Mouse (Mus musculus) spleen, postnatal 14 days (tissue): ENCODE results near the gene Rell1.

Source experiments
- DNase-seq, 2 experiments: peaks; one replicate each; pipeline ENCODE4 v3.0.0; 2021 to 2022; ENCODE audit warnings: low spot score in 2 of 2

Gene Rell1

DNA sequence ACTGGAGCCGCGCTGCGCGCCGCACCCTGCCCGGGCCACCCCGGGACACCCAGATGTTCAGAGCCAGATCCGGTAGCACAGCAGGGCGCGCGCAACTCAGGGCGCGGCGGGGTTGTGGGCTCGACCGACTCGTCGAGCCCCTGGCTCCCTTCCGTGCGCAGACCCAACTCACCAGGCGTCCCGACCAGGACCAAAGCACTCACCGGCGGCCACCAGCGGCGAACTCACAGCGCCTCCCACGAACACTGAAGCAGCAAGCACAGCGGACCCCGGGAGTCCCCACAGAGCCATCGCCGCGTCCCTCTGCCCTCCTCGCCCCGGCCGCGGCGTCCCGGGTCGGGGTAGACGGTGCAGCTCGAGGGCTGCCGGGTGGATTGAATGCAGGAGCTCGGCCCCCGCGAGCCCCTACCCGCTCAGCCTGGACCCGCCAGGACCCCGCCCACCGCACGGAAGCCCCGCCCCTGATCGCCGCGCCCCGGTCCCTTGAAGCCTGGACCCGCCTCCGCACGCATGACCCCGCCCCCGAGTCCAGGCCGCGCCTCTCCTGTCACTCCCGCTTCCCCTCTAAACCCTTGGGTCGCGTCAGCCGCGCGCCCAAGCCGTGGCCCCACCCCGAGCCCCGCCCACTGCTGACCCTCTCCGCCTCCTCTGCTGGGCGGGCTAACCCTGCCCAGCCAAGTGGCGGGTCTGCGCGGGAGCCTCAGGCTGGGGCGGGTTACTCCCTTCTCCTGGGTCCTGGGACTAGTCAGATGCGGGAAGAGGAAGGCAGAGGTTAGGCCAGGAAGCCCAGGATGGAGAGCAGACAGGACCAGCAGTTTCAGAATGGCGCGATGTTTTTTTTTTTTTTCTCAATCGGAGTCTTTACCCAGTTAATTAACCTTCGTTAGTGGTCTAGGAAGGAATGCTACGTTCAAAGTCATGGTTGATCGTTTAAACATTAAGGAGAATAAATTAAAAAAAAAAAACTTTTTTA lies at the start of gene Rell1:
Gene Rell1, minus strand, starts transcription at position 455 of the 973 bp plus-strand sequence.
- peak; percentile 99 for DNase-seq

DNA sequence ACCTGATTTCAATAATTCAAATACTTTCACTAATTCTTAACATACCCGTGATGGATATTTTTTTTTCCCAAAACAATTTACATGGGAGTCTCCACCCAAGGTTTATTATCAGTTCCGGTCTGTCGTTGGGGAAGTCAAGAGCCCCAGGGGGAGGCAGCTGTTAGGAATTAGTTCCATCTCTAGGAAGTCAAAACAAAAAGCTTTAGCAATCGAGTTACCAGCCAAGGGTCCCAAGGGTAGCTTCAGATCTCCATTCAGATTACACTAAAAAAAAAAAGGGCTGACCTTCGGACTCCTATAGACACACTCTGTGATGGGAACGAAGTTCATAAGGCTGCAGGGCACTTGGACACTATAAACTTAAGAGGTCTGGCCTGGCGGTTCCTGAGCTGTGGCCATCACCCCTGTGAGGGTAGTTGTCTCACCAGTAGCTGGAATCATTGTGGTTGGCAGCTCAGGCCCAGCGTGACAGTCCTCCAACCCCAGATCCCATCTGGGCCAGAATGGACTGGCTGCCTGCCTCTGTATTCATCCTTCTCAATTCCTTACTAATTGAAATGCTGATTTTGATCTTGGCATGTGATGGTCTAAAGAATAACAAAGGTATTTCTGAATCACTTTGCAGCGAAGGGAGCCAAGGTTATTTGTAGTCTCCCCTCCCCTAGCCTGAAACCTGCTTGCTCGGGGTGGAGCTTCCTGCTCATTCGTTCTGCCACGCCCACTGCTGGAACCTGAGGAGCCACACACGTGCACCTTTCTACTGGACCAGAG lies 44.1 kb upstream of the Rell1 start:
- DNase-seq = no peak

DNA sequence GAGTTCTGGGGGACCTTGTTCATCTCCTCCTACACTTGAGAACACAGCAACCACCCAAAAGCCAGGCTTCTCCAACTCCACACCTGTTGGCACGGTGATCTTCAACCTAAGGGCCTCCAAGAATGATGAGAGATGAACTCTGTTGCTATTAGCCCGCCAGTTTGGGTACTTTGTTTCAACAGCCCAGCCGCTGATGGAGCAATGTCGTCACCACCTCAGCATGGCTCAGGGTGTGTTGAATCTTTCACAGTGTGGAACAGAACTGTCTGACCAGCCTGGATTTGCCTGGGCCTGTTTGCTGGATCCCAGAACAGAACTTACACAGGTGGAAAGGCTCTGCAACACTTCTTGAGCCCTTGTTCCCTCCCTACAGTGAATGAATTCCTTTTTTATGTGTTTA lies 37.9 kb upstream of the Rell1 start:
- no peak for DNase-seq

DNA sequence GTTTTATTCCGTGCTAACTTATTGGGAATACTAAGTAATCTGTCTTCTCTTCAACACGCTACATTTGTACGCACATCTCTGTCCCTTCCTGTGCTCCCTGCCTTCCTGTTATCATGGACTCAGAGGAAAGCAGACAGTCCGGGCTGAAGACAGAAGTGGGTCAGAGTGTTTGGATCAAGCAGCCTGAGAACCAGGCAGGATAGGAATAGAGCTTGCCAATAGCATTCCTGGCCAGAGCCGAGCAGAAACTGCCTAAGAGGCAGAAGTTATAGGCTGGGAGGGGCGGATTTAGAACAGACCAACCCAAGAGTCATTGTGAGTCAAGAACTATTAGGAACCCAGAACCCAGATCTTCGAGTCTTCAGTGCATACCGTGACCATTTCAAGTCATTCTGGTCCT lies 34.6 kb upstream of the Rell1 start:
- DNase-seq = no peak

DNA sequence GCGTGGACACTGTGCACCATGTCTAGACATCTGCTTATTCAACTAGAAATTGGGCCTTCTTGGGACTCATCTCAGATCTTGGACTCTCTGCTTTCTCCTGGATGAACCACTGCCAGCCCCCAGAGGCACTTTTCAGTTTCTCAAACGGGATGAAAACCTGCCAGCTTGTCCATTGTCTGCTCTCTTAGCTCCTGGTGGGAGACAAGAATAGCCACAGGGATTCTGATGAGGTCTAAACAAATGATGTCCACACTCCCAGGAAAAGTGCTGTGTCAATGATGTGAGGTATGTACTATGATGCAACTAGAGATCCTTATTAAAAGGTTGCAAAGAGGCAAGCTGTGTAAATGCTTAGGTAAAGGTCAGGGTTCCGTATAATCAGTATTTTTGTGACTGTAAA lies 25.2 kb upstream of the Rell1 start:
- DNase-seq = no peak

DNA sequence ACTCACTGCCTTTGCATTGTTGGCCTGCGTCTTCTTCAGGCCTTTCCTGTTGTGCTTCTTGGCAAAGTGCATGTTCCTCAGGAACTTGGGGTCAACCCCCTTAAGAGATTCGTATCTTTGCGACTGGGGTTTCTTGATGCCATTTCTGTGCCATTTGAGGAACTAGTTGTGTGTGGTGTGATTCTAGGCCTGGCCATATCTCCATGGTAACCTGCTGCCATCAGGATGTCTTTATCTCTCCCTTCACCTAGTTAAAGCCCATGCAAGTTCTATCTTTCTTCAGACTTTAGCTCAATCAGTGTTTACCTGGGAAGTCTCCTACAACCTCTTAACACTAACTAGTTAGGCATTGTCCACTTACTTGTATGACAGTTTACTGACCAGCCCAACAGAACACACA lies 22.0 kb upstream of the Rell1 start:
- no peak for DNase-seq

DNA sequence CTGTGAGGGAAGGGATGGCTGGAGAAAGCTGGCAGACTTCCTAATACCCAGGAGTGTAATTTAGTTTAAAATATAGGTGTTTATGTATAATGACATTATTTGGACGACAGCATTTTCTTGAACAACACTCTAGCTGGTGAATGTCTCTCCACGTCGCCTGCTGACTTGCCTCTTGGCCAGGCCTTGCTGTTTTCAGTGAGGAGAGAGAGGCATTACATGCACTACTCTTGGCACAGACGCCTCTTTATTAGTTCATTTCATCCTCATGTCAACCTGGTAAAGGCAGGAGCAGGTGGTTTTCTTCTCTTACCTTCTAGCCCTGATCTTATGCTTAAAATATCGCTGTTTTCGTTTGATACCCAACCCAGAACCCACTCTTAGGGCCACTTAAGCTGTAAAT lies 17.6 kb upstream of the Rell1 start:
- no peak for DNase-seq

DNA sequence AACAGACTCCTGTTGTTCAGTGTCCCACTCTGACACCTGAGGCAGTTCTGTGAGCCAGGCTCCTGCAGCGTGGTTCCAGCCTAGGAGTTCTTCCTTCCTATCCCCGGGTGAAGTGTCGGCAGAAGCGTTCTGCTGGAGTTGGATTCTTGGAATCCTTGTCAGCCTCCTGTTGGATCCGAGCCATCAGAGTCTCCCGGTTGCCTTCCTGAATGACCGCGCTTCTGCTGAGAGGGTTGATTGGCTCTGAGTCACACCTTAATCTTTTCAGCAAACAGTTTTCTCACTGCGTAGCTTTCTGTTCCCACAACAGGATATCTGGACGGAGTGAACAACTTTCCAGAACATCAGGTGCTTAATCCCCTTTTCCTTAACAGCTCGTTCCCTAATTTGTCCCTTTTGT lies 13.6 kb upstream of the Rell1 start:
- DNase-seq = no peak

DNA sequence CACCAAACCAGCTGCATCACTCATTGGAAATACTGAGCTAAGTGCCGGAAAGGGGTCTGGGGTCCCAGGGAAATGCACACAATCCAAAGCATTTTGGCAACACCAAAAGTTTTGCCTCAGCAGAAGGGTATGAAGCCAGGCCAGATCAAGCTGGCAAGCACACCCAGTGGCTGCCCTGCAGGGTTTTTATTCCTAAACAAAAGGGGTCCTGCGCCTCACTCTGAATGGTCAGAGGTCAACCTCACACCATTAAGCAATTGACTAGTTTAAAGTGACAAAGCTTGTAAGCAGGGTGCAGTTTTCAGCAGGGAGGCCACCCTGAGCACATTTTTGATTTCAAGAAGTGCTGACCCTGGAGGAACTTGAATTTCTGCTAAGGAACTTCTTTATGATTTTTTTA lies 2.3 kb upstream of the Rell1 start:
- no peak for DNase-seq

DNA sequence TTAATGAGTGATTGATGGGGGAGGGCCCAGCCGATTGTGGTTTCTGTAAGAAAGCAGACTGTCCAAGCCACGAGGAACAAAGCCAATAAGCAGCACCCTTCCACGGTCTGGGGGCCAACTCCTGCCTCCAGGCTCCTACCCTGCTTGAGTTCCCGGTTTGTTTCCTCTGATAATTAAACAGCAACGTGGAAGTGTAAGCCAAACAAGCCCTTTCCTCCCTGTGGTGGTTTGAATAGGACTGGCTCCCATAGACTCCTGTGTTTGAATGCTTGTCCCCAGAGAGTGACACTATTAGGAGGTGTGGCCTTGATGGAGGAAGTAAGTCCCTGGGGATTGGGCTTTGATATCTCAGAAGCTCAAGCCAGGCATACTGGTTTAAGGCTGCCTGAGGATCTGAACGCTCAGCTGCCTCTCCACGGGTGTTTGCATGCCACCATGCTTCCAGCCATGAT lies 1.6 kb upstream of the Rell1 start:
- DNase-seq = no peak

DNA sequence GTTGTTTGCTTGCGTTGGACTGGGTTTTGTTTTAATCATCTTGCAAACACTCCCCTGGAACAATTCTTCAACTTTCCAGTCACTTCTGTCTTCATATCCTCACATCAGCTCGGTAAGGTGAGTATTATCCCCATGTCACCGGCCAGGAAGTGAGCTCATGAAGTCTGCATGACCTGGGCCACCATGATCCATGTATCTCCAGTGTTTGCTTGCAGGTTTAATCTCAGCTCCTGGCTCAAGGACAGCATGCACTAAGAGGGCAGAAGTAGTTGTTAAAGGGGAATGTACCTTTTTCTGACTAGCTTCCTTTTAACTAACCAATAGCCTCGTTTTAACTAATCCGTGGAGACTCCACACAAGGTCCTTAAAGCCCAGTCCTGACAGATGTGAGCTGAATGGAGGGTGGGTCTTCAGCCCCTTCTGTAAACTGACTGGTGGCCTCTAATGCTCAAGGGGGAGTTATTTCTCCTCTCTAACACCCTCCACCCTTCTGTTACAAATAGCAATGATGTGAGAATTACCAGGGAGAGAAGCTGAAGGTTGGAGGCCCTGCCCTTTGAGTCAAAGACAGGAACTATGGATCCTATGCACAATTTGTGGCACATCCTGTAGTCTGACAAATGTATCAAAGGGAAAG lies 897 bp upstream of the Rell1 start:
- no peak for DNase-seq

DNA sequence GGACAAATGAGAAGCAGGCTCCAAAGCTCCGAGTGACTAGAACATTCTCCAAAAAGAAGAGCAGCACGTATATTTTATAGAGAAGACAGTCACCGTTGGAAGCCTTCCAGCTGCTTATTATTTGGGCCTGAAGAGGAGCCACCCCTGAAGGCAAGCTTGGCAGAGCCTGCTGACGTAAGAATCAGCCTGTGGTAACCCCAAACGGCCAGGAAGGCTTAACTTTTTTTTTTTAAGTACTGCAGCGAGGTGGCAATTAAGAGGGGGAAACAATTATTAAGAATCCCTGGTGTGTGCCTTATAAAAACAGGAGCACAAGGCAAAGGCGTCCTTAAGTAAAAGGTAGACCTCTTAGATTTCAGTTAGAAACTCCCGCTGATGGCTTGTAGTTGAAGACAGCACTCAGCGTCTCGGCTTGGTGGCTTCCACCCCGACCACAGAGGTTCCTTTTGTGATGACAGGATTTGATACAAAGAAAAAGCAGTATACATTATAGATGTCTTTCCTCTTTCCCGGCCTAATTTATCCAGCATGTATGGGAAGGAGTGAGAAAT lies 1.0 kb downstream of the Rell1 start:
- DNase-seq = no peak

DNA sequence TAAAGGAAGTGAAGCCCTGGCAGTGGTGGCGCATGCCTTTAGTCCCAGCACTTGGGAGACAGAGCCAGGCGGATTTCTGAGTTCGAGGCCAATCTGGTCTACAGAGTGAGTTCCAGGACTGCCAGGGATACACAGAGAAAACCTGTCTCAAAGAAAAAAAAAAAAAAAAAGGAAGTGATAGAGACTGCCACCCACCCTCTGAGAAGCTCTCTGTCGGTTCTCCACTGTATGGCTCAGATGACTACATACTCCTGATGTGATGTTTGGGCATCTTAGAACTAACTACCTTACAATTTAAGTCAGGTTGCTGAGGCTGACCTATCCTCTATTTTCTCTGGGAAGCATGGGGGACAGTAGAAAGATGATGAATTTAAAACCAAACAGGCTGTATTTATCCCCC lies 2.3 kb downstream of the Rell1 start:
- no peak for DNase-seq

DNA sequence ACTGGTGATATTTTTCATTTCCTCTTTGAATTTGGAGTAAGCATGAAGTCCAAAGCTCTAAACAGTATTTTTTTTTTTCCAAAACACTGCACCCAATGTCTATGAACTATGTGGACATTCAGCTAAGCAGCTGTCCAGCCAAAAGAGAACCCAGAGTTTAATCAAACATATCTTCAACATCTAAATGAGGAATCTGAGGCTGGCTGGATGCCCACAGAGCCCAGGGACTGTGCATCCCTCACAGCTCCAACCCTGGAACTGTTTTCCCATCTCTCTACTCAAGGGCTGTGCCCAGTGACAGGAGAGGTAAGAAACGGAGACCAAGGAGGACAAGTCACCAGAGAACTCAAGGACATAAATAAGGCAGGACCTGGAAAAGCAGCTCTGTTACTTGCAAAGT lies 2.8 kb downstream of the Rell1 start:
- no peak for DNase-seq

DNA sequence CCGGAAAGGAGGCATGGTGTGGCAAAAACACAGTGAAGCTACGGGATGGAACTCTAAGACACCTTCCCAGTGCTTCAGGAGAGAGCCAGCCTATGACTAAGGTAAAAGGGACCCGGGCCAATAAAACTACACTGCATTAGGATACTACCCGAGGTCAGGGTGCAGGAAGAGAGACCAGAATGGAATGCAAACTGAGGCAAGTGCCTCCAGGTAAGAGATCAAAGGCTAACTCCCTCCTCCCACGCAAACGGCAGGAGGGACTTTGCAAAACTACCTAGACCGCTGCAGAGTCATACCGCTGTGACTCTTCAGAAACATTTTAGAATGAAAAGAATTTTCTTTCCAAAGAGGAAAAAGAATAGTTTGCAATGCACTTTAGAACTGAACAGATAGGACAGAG lies 4.1 kb downstream of the Rell1 start:
- no peak for DNase-seq

DNA sequence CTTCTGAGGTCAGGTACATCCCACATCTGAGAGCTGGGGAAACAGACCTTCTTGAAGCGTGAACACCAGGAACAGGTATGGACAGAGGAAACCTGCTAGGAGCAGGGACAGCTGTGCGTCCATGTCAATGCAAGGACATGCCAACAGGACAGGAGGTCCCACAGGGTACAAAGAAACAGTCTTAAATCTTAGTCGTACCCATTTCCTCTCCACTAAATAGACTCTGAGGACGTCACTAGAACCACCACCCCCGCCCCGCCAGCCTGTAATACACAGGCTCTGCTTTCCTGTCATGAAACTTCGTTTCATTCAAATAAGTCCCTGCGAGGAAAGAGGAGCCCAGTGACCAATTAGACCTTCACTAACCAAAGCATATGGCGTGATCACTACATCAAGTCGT lies 7.0 kb downstream of the Rell1 start:
- DNase-seq = no peak

DNA sequence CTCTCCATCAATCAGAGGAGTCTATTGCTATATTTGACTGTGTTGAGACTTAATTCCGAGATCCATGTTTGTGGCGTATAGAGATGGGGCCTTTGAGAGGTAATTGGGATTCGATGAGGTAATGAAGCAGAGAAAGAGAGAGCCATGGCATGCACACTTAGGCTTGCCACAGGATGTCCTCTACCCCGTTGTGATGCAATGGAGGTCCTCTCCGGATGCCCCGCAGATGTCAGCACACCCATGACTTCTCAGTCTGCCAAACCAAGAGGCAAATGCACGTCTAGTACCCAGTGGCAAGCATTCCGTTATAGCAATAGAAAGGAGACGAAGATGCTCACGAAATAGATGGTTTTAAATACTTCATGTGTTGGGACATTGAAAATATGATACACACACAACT lies 8.1 kb downstream of the Rell1 start:
- DNase-seq = no peak

DNA sequence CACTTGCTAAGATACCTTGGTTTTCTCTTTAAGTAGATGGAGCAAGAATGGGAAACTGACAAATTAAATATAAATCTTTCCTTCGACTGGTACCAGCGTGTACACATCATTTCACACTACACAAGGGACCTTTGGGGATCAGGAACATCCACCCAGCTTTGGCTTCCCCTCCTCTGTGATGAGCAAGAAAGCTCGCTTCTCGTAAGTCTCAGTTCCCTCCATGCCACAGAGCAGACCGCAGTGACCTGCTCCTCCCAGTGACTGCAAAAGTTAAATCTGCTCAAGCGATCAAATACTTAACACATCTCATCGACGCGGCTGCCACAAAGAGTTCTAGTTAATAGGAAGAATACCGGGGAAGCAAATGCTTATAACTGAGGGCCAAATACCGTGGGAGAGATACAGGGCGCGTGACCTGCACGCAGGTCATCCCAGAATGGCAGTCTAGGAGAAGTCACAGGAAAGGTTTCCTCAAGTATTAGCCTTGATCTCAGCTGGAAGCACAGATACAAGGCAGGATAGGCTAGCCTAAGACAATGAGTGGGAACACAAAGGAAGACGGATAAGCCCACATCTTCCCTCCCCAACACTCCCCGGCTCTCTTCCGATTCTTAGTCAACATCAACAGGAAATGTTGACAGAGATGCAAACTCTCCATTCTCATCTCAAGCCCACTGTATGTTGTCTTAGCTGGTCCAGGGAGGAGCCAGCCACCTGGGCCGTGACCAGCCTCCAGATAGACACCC lies 9.6 kb downstream of the Rell1 start:
- DNase-seq = no peak

DNA sequence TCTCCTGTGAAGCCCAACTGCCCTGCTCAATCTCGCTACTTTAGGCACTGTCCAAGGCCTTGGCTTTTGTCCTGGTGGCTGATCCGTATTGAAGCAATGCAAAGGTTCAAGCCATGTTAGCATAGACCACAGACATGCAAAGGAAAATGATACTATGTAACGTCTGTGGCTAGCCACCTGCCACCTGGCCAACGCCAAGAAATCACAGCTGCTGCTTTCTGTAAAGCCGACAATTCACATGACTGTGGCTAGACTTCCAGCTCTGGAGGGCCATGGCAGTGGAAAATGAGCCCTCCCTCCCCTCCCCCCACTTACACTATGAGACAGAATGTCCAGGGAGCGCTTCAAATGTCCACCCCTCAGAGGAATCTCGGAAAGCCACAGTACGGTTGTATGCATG lies 11.1 kb downstream of the Rell1 start:
- DNase-seq = no peak

DNA sequence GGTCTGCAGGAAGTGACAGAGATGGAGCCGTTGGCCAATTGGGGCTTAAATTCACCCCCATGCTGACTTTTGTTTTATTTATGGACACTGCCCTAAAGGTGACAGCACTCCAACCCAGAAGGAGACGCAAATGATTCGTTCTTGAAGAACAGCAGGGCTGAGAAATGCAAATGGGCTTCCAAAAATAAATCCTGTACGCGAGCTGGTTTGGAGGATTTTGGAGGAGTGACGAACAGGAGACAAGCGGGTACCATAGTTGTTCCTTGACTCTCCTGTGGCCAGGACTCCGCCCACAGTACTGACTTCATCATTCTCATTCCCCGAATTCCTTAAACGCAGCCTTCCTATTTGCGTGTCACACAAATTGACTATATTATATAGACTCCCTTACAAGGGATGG lies 12.3 kb downstream of the Rell1 start:
- DNase-seq = no peak

DNA sequence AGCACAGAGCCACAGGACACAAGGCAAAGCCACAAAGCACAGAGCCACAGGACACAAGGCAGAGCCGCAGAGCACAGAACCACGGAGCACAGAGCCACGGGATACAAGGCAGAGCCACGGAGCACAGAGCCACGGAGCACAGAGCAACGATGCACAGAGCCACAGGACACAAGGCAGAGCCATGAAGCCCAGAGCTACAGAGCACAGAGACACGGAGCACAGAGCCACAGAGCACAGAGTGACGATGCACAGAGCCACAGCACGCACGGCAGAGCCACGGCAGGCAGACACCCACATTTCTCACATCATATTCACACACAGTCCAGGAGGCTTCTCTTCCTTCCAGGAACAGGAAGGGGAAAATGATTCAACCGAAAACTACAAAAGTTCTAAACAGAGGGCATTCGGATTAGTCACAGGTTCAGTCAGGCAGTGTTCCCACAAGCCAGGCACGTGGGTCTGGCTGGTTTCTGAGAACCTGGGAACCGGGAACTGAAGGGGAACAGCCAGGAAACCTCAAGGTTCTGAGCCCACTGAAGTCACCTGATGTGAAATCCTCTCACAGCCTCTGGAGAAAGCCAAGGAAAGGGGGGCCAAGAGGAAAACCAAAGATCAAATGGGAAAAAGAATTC lies 15.2 kb downstream of the Rell1 start:
- DNase-seq = no peak
